Mouse (Mus musculus) liver, adult 2 months (tissue): ENCODE measurements around the gene Ndrg3.

Experiments
- CTCF ChIP-seq: fragments of 200-500 bp; IDR thresholded peaks from 2 replicates; pipeline ENCODE4 v1.5.1; 2011; ENCODE audit warnings: low read depth, low read length, control low read depth
- POLR2A ChIP-seq: fragments of 200-500 bp; IDR thresholded peaks from 2 replicates; pipeline ENCODE4 v1.6.1; 2011; ENCODE audit warnings: low read length, control low read depth; ENCODE audit not compliant: insufficient read depth; ENCODE audit errors: extremely low read depth

DNA sequence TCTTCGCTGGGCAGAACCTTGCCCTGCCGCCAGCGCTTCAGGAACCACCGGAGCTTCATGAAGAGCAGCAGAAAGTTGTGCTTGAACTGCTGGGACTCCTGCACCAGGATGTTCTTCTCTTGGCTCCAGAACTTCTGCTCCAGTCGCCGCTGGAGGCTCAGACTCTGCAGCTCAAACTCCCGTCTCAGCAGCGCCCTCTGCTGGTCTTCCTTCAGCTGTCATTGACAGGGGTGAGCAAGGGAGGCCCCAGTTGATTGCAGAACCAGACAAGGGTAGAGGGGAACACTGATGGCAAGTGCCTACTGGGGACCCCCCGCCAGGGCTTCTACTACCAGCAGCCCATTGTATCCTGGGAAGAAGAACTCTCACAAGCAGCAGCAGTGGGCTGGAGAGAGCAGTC lies 38.9 kb upstream of the Ndrg3 start:
- TF ChIP-seq POLR2A (no peak), CTCF (peak; percentile 95)
